Mouse (Mus musculus) layer of hippocampus, postnatal 10 days (tissue): ENCODE data around the gene Vhl. TPM values are rescaled to one million over a fixed set of nuclear protein-coding genes. Genes with fewer than 3 reads are reported as not detected.

Experiments used
- DNase-seq, 2 experiments: peaks; one replicate each; pipeline ENCODE4 v3.0.0; 2021; ENCODE audit warnings: low spot score in 2 of 2
- total RNA-seq, 2 experiments: library from RNA; stranded (reverse); gene quantifications; 2 replicates each; pipeline ENCODE4 v1.2.3; 2021

Vhl gene
- total RNA-seq, 2 experiments from 2014 or later: 65.8 to 70.5 TPM

GRCm38 (mm10) chr6:113624989-113625770 is 1.4 kb downstream of the Vhl start:
- peak in 1 of 2 experiments; percentile 21 for DNase-seq

GRCm38 (mm10) chr6:113630322-113630721 is 6.6 kb downstream of the Vhl start:
- DNase-seq: no peak

- no peak for DNase-seq
Measured at GRCm38 (mm10) chr6:113632863-113633262, 9.1 kb downstream of the Vhl start.

- peak; percentile 97 for DNase-seq
Measured at GRCm38 (mm10) chr6:113638302-113639040, 14.7 kb downstream of the Vhl start, which contains the start of gene Irak2. Gene Irak2, plus strand, starts transcription at chr6:113638467.

GRCm38 (mm10) chr6:113639201-113639600 is 15.4 kb downstream of the Vhl start:
- DNase-seq: no peak

GRCm38 (mm10) chr6:113642605-113643004 is 18.8 kb downstream of the Vhl start:
- DNase-seq: no peak

GRCm38 (mm10) chr6:113643021-113643420 is 19.3 kb downstream of the Vhl start:
- DNase-seq: no peak

- no peak for DNase-seq
Measured at GRCm38 (mm10) chr6:113643967-113644366, 20.2 kb downstream of the Vhl start.

- DNase-seq: no peak
Measured at GRCm38 (mm10) chr6:113644808-113645207, 21.0 kb downstream of the Vhl start.

- DNase-seq: no peak
Measured at GRCm38 (mm10) chr6:113649346-113650196, 25.8 kb downstream of the Vhl start.

GRCm38 (mm10) chr6:113650197-113650640 is 26.5 kb downstream of the Vhl start:
- no peak for DNase-seq

- DNase-seq: no peak
Measured at GRCm38 (mm10) chr6:113651626-113652025, 27.9 kb downstream of the Vhl start.

- DNase-seq: no peak
Measured at GRCm38 (mm10) chr6:113653551-113653950, 29.8 kb downstream of the Vhl start.

- no peak for DNase-seq
Measured at GRCm38 (mm10) chr6:113654102-113654501, 30.3 kb downstream of the Vhl start.

GRCm38 (mm10) chr6:113654753-113655397 is 31.1 kb downstream of the Vhl start:
- DNase-seq: no peak

GRCm38 (mm10) chr6:113655475-113655874 is 31.7 kb downstream of the Vhl start:
- no peak for DNase-seq

GRCm38 (mm10) chr6:113656847-113657246 is 33.1 kb downstream of the Vhl start:
- no peak for DNase-seq

GRCm38 (mm10) chr6:113658226-113658625 is 34.5 kb downstream of the Vhl start:
- DNase-seq: no peak

GRCm38 (mm10) chr6:113659648-113660491 is 36.1 kb downstream of the Vhl start:
- no peak for DNase-seq
